Mouse (Mus musculus) MN1 (cell line): ENCODE measurements around the gene Copz2.

Experiments
- DNase-seq: peaks from one replicate; pipeline ENCODE4 v3.0.0-alpha.2; 2016; ENCODE audit warnings: low spot score

Gene Copz2

DNA sequence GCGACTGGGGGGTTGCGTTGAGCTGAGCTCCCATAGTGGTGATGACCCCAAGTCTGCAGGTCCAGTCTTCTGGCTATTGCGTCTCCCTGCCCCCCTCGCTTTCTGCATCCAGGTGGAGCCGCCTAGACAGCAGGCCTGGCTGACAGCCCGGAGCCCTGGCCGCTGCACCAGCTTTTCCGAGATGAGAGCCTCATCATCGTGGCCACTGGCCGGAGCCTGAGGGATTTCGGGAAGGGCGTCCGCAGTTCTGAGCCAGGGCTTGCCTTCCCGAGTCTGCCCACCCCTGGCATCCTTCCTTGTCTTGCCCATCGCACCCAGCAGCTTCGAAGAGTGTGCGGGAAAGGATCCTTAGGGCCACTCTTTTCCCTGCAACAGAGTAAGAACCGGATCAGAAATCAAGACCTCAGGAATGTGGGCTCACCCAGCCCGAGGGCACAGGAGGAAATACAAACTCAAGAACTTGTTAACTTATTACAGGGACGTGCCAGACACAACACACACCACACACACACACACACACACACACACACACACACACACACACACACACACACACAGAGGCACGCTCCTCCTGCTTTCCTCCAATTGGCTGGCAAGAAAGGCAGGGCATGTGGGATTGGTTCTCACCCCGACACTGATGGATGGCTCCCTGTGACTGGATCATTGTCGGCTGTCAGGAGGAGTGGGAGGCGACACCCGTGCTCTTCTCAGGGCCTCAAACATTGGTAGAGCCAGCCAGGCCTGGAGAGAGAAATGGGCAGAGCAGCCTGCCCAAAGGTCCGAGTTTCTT, 13.7 kb downstream of the Copz2 start:
- DNase-seq: peak; percentile 86

DNA sequence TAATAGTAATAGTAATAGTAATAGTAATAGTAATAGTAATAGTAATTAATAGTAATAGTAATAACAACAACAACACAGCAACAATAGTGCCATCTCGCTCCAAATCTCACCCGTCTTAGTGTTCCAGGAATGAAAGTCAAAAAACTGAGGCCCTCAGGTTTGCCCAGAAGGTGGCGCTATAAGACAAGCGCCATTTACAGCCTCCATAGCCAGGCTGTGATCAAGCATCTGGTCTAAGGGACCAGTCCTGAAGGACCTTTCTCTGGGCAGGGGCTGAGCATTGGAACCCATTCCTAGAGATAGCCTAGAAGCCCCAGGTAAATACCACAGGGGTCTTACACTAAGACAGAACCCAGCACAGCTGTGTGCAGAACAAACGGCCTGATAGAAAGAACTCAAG, 17.5 kb downstream of the Copz2 start:
- peak; percentile 86 for DNase-seq

DNA sequence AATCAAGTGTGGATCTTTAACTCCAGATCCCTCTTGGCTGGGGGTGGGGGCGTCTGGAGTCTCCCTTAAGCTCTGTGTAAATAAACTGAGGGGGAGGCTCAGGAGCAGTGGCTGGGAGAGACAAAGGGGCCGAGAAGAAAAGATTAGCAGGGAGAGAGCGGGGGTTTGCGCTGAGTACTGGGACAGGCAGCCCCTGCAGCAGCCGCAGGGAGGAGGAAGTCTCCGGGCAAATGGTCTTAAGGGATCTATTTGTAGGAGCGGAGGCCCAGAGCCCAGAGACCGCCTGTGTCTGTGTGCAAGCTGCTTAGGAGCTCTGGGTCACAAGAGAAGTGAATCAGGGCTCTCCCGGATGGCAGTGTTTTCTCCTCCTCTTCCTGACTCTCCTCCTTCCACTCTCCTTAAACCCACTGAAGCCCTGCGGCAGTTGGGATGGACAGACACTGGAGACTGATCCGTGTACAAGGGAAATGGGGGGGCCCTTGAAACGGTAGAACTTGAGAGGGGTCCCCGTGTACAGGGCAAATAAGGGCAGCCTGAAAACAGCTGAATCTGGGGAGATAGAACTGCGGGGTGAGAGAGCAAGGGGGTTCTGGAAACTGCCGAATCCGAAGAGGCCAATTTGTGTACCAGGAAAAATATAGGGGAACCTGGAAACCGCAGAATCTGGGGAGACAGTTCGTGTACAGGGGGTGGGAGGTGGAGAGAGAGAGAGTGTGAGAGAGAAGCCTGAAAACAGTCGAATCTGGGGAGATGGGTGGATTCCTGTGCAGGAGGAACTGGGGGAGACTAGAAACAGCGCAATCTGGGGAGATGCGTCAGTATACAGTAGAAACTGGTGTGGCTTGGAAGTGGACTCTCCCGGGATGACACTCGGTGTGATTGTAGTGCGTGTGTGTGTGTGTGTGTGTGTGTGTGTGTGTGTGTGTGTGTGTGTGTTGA, 23.0 kb downstream of the Copz2 start:
- peak; percentile 59 for DNase-seq

DNA sequence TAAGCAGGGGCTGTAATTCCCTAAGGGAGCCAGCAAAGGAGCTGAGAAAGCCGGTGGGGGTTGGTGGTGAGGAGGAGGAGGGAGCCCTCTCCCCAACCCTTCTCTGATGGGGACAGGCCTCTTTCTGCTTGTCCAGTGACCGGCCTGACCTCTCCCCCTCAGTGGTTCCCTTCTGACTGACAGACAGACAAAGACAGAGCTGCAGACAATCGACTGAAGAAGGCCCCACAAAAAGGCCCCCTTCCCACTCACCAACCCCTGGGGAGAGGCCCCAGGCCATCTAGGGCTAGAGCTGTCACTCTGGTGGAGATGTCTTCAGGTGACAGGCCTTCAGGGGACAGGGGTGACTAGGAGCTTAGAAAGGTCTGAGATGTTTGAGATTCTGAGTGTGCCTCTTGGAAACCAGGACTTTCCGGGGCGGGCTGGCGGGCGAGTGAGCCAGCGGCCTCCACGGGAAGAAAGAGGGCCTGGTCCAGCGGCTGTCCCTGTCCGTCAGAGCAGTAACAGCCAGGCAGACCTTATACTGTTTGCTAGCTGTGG, 24.0 kb downstream of the Copz2 start:
- no peak for DNase-seq

DNA sequence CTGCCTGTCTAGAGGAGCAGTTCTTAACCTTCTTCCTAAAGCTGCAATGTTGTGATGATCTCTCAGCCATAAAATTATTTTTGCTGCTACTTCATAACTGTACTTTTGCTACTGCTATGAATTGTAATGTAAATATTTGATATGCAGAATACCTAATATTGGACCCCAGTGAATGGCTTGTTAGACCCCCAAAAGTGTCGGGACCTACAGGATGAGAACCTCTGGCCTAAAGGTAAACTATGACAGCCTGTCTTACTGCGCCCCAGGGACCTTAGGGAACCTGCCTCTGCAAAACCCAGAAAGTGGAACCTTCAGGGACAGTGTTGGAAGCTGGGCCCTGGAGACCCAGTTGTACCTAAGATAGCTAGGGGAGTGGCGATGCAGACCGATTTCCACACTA, 25.6 kb downstream of the Copz2 start:
- DNase-seq: no peak

DNA sequence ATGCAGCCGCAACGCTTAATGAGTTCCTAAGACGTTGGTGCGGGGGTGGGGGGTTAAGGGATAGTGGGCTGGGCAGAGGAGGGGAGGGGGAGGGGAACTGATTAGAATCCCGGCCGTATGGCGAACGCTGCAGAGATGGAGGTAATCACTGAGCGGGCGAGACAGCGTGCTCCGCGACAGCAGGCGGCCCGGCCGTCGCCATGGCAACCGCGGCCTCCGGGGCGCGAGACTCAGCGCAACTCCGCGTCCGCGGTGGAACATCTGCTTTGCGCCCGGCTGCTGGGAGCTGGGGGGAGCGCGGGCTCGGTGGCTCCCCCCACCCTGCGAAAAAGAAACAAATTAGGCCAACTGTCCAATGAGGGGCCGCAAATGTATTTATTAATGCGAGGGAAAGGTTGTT, 26.1 kb downstream of the Copz2 start:
- peak; percentile 88 for DNase-seq

DNA sequence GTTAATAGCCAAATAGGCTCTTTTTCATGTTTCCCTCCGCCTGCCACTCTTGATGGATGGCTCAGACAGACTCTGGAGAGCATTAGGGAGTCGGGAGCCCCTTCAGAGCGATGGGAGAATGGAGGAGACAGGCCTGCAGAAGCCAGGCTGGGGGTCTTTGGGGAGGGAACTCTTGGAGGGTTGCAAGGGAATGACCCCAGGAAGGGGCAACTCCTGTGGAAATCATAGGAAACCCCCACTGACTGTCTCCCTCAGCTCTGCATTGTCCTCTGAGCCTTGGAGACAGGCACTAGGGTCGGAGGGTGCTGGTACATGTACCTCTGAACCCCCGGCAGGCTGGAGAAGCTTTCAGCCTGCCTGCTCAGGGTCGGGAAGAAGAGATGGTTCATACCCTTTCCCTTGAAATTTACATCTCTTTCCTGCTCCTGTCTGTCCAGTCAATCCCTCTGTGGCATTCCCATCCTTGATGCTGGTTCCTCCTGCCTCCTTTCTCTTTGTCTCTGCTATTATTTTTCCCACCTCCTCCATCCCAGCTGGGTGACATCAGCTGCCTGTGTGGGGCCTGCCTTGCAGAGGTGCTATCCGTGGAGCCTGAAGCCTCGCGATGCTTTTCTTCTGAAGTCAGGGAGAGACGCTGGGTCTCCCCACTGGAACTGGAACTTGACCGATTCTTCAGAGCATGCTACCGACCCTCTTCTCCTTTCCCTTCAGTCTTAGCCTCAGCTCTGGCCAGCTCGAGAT, 26.8 kb downstream of the Copz2 start:
- DNase-seq: peak; percentile 79

DNA sequence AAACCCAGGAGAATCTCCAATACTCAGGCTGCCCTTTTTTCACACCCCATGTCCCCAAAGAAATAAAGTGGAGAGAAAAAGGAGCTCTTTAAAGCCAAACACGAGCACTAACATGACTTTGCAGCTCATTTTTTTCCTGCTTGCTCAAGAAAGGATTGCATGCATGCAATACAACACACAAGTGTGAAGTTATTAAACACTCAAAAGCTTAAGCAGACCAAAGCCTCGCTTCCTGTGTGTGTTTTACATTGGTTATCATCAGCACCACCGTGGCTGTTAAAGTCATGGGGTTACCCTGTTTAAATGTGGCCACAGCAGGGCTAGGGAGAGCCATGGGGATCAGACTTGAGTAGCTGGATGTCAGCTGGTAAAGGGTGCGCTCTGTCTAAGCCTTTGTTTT, 27.4 kb downstream of the Copz2 start:
- no peak for DNase-seq

DNA sequence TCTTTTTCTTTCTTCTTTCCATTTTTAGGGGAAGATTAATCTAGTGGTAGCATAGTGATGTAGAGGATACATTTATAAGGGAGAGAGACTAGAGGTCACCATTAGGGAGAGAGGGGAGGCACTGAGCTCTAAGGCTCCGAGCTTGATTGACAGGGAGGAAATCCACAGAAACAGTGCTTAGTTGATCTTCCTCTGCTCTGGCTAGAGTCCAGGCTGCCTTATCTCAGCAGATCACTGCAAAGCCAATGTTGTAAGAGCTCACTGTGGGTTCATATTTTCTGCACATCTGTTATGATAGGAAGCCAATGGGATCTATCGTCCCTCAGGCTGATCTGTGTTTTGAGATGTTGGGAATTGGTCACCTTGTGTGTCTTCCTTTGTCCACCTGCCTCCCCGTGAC, 29.0 kb downstream of the Copz2 start:
- DNase-seq: no peak

DNA sequence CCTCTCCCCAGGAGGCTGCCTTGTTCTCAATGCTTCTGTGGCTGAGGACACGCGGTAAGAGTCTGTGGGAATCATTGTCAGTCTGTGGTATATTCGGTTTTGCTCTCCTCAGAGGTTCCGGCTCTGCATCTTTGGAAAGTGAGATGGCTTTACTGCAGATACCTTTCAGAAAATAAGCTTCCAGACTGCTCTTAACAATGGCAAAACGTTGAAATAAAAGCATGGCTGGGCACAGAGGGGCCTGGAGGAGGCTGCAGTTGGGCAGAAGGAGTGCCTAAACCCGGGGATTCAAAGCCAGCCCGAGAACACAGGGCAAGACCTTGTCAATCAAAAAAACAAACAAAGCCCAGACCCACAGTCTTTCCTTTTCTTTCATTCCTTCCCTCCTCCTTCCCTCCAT, 29.7 kb downstream of the Copz2 start:
- DNase-seq: no peak

DNA sequence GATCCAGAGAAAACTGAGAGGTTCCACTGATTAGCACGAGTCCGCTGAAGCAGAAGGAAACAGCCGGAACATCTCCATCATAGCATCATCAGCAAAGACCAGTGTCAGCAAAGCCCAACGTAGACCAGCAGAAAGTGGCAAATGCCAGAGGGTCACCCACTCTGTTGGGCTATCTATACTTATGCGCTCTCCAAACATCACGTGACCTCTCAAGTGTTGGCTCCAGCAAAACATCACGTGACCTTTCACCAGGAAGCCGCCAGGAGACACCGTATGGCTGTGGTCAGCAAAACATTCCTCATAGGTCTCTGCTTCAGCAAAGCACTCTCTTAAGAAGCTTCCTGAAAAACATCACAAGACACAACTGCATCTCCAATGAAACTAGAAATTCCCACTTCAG, 30.6 kb downstream of the Copz2 start:
- no peak for DNase-seq

DNA sequence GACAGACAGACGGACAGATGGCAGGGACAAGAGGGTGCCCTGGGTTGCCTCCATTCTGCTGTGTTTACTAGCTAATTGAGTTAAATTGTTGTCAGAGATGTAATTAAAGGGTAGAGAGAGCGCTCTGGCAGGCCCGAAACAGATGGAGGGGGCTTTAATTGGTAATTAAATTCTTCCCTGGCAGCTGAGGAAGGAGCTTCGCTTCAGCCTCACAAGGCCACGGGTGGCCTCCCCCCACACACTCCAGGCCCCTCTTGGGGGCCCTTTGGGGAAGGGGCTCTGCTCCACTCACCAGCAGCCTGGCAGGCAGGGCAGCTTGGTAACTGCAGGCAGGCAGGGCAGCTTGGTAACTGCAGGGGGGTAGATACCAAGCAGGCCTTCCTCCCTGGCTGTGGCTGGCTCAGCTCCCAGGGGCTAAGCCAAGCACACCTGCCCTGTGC, 36.3 kb downstream of the Copz2 start:
- peak; percentile 73 for DNase-seq

DNA sequence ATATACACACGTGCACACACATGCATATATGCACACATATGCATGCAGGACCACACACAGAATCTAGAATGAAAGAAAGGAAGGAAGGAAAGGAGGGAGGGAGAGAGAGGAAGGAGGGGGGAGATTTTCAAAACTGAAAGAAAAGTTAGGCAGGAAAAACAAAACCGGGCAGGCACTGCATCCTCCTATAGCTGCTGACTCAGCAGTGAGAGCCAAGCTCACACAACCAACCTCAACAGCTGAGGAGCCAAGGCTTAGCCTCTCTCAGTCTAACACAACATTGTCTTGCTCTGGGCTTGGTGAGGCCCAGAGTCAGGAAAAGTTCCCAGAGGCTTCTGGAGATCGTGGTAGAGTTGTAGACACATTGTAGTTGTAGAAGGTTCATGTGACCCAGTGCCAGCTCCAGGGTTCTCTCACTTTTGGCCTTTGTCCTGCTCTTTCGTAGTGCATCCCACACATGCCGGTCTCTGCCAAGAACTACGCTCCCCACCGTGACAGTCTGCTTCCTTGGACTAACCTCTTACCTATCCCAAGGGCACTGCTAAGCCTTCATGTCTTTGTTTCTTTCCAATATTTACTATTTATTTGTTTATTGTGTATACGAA, 37.4 kb downstream of the Copz2 start:
- DNase-seq: no peak

DNA sequence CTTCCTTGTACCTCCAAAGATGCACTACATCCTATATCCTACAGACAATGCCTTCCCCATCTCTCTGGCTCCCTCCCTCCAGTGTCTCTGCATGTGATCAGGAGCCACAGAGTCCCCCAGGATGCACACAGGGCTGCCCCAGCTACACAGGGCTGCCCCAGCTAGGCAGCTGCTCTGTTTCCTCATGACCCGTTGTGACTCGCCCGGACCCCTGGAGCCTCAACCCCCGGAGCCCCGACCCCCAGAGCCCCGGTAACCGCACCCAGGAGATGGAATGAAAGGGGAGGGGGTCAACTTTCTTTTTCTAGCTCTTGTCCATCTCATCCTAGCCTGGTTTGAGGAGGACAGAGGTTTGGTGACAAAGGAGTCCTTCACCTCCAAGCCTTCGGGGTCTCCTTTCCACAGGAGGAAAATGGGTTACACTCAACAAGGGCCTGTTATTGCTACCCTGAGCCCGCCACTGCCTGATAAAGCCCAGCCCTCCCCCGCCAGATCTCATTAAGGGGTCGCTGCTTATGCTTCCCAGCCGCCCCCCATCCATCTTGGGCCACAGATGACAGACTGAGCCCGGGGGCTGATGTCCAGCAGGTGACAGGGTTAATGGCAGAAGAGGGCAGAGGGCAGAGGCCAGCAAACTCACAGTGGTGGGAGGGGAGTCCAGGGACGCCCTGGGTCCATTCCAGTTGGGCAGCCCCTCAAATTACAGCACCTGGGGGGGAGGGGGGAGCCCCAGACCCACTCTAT, 42.3 kb downstream of the Copz2 start:
- no peak for DNase-seq

DNA sequence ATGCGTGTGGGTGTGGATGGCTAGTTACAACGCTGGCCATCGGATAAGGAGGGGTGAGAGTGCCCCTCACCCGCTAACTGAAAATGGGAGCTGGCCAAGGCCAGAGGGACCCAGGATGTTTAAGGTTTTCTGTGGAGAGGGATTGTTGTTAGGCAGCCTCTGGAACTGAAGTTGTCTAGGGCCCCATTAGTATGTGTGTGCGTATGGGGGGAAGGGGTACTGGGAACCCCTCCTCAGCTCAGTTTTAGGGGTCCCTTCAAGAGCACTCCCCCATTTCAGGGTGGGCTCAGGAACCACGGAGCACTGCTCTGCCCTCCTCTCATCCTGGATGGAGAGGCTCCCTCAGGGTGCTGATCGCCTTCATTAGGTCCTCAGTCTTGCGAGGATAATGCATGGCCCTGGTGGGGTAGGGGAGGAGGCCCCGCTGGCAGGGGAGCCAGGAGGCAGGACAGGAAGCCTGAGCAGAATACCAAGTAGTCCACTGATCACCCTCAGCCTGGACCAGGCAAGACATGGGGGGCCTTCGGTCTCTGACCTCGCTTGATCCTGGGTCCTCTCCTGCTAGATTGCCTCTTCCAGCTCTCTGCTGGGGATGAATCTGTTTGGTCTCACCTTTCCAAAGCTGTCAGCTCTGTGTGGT, 43.7 kb downstream of the Copz2 start:
- DNase-seq: no peak

DNA sequence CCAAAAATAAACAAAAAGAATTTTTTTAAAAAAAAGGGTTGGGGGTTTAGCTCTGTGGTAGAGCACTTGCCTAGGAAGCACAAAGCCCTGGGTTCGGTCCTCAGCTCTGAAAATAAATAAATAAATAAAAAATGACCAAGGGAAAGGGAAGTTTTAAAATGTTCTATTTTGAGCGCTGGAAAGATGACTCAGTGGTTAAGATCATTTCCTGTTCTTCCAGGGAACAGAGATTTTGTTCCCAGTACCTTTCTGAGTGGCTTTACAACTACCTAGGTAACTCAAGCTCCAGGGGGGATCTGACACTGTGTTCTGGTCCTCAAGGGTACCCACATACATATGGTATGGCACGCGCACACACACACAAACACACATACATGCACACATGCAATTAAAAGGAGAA, 46.2 kb downstream of the Copz2 start:
- DNase-seq: no peak

DNA sequence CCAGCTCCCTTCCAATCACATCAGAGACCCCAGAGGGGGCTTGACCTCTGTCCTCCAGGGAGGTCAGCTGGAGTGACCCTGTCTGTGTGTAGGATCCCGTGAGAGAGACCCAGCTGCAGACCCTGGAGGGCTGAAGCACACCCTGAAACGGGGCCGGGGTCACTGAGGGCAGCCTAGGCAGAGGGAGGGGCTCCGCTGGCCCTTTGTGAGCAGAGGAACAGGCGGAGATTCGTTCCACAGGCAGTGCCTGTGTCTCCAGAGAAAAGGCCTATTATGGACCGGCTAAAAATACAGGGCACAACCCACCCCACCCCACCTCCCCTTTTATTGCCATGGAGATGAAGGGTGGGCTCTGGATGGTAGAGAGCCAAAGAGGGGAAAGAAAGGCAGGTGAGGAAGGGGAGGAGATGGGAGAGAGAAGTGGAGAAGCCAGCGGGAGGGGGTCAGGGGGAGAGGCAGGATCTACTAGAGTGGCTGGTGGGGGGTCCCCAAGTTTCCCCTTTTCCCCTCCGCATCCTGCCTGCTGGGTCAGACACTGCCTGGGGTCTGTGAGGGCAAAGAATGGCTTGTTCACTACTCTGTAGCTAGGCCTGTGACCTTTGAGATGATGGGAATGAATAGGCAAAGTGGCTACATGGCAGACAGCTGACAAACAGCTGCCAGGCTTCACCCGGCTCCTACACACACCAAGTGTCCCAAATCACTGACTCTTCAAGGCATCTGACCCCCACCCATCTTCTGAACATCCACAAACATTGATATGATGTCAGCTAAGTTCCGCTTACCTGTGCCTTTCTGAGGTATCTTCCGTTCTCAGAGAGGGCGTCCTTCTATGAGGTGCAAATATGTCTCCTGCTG, 50.0 kb downstream of the Copz2 start:
- DNase-seq: no peak

DNA sequence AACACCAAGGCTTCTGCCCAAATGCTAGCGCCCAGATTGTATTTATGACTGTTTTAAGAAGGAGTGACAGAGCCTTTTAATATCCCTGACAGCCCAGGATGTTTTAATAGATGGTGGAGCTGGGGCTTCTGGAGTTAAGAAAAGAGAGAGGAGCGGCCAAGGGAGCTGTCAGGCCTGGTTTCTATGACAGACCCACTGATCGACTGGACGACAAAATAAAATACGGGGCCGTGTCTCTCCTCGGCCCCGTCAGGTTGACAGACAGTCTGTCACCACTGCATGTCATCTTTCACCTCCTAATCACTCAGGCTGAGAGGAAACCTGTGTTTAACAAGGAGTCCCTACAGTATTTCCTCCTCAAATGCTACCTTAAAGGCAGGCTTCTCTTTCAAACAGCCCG, 51.7 kb downstream of the Copz2 start:
- no peak for DNase-seq
